Mouse (Mus musculus) brain, embryonic 14.5 days (tissue): ENCODE measurements at regions not wholly inside any gene's neighbourhood (a gene's known extent, or its start where the extent isn't known, plus 50 kb on each side); places are given as distances from the start of the nearest gene placed in this dataset.

ENCODE experiments used
- CTCF ChIP-seq: fragments of 200-500 bp; IDR thresholded peaks from 2 replicates; pipeline ENCODE4 v1.5.1; 2012; ENCODE audit warnings: inconsistent platforms, mild to moderate bottlenecking, moderate library complexity, borderline replicate concordance; ENCODE audit not compliant: insufficient read depth, insufficient read length; ENCODE audit errors: extremely low read depth
- POLR2A ChIP-seq: fragments of 200-500 bp; IDR thresholded peaks from 2 replicates; pipeline ENCODE4 v1.6.1; 2012; ENCODE audit warnings: mild to moderate bottlenecking, inconsistent platforms, borderline replicate concordance; ENCODE audit not compliant: poor library complexity, insufficient read depth, insufficient read length, severe bottlenecking; ENCODE audit errors: extremely low read depth

- TF ChIP-seq CTCF (no peak), POLR2A (no peak)
These were observed 778.7 kb downstream of the Cntnap5b start for GRCm38 (mm10) chr1:100551293-100551692.
